Mouse (Mus musculus) myocyte (in vitro differentiated cells): Measurements from ENCODE around the gene Cpz.

Experiments used
- MYOD1 ChIP-seq, 3 experiments: IDR thresholded peaks; one replicate each; pipeline ENCODE4 v1.6.1; 2011; ENCODE audit warnings: control low read depth in 2 of 3, low read depth in 2 of 3, mild to moderate bottlenecking in 2 of 3, moderate library complexity in 1 of 3; ENCODE audit not compliant: insufficient read length in 2 of 3, control insufficient read depth in 1 of 3
- POLR2A ChIP-seq: IDR thresholded peaks from one replicate; pipeline ENCODE4 v1.6.1; 2011; ENCODE audit warnings: low read depth, mild to moderate bottlenecking, control low read depth, moderate library complexity; ENCODE audit not compliant: insufficient read length
- TCF12 ChIP-seq: IDR thresholded peaks from one replicate; pipeline ENCODE4 v1.6.1; 2011; ENCODE audit warnings: mild to moderate bottlenecking, control low read depth; ENCODE audit not compliant: poor library complexity, insufficient read depth, severe bottlenecking
- TCF3 ChIP-seq: IDR thresholded peaks from one replicate; pipeline ENCODE4 v1.6.1; 2011; ENCODE audit warnings: low read depth, control low read depth; ENCODE audit not compliant: insufficient read length
- USF1 ChIP-seq: IDR thresholded peaks from one replicate; pipeline ENCODE4 v1.6.1; 2011; ENCODE audit warnings: low read depth, mild to moderate bottlenecking, control low read depth, moderate library complexity

DNA sequence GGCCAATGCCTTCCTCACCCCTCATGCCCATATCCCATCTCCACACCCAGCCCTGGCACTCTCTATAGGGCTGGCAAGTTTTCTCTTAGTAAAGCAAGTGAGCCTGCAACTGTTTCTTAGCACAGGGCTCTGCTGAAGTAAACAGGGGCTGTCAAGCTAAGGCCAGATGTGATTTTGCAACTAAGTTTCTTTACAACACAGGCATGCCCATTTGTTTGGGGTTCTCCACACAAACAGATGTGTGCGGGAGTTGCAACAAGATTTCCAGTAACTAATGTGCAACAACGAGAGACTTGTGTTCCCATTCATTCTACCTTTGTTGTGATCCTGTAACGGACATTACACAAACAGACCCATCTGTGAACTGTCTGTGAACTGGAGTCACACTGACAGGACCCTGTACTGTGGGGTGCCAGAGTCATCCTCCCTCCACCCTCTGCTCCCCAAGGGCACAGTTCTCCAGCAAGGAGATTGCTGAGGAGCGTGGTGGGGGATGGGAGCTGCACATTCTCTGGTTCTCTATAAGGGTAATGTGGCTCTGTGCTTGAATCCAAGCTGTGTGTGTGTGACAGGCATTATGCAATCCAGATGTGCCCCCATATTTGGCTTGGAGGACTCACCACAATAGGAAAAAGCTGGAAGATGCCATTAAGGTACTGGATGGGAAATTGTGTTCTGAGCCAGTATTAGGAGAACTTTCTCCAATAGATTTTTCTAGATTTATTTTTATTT, 15.7 kb upstream of the Cpz start:
- TF ChIP-seq USF1 = no peak
- TF ChIP-seq POLR2A = no peak
- no peak for TF ChIP-seq MYOD1 (IDR thresholded peaks at IDR 0.05; ENCODE audit: control insufficient read depth in 1 of 3, insufficient read length in 2 of 3, low read depth in 2 of 3)
- TF ChIP-seq TCF3 = no peak
- TF ChIP-seq TCF12 = no peak
